Mouse (Mus musculus) hindbrain, embryonic 10.5 days (tissue): Measurements from ENCODE around the gene Golga7b. TPM values are rescaled to one million over a fixed set of nuclear protein-coding genes. Genes with fewer than 3 reads are reported as not detected.
A peak's percentile ranks its signal among the peaks of the same experiment; 100 is the strongest.

Experiments used
- DNase-seq: peaks from one replicate; pipeline ENCODE4 v3.0.0-alpha.2; 2017; ENCODE audit warnings: low spot score
- H3K27ac ChIP-seq: fragments of 300-500 bp; sonication (generic); 2 replicates; pipeline ENCODE4 v1.5.1; 2016; ENCODE audit warnings: mild to moderate bottlenecking, moderate library complexity
- H3K27me3 ChIP-seq: fragments of 300-500 bp; sonication (generic); 2 replicates; pipeline ENCODE4 v1.6.1; 2016; ENCODE audit warnings: mild to moderate bottlenecking; ENCODE audit not compliant: poor library complexity, insufficient read depth, severe bottlenecking
- H3K36me3 ChIP-seq: fragments of 300-500 bp; sonication (generic); 2 replicates; pipeline ENCODE4 v1.6.1; 2016; ENCODE audit warnings: mild to moderate bottlenecking, moderate library complexity
- H3K4me1 ChIP-seq: fragments of 300-500 bp; sonication (generic); replicated peaks from 2 replicates; pipeline ENCODE4 v1.6.1; 2016; ENCODE audit warnings: mild to moderate bottlenecking
- H3K4me3 ChIP-seq: fragments of 300-500 bp; sonication (generic); 2 replicates; pipeline ENCODE4 v1.5.1; 2016; ENCODE audit warnings: mild to moderate bottlenecking, moderate library complexity
- H3K9me3 ChIP-seq: fragments of 300-500 bp; sonication (generic); 2 replicates; pipeline ENCODE4 v1.6.1; 2016; ENCODE audit warnings: mild to moderate bottlenecking, moderate library complexity
- WGBS: fragments of 180-500 bp; shearing (Covaris S2); methylation state at CpG from one replicate; pipeline ENCODE4 v1.1.7; 2016; 5-methylcytosine and 5-hydroxymethylcytosine counted together
- polyA plus RNA-seq: library from polyadenylated mRNA; unstranded; fragments of >200 nt; fragmentation: Nextera tagmentation; extraction: Ambion mirVana; gene quantifications from 2 replicates; pipeline ENCODE4 v1.2.1, GENCODE M21; 2016

The Golga7b gene
- polyA plus RNA-seq, 1 experiment from 2014 or later, result 4.2 TPM

DNA sequence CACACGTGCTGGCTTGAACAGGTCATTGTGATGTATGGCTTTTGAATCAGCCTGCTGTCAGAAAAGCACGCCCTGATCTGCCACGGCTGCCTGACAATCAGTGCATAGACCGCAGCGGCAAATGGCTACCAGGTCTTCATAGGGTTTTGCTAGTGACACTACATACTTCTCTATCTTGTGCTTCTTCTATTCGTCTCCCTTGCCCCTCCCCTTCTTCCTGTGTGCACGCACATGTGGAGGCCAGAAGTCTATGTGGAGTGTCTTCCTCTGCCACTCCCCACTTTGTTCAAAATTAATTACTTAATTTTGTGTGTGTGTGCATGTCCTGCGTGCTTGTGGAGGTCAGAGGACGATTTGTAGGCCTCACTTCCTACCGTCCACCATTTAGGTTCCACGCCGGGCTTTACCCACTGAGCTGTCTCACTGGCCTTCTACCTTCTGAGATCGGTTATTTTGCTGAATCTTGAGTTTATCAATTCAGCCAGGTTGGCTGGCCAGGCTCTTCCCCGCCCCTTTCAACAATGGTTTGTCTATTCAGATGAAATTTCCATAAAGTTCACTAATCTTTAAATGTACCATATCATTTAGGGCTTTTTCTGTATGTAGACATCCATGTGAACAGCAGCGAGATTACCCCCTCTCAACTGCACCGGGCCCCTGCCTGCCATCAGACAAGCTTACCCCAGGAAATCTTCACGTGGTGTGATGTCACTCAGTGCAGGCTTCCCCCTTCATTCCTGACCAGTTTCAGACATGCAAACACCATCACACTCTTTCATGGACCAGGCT lies 17.7 kb upstream of the Golga7b start:
- no peaks in the 10 kb centered on the region for H3K27me3 ChIP-seq
- no peaks in the 10 kb centered on the region for H3K36me3 ChIP-seq
- 79% methylated on average over 17 of the region's 17 CpGs for WGBS
- H3K27ac ChIP-seq, result no peak overlapping the region
- no peaks in the 10 kb centered on the region for H3K9me3 ChIP-seq
- no peak for DNase-seq
- no peaks in the 10 kb centered on the region for H3K4me1 ChIP-seq
- no peak overlapping the region for H3K4me3 ChIP-seq

DNA sequence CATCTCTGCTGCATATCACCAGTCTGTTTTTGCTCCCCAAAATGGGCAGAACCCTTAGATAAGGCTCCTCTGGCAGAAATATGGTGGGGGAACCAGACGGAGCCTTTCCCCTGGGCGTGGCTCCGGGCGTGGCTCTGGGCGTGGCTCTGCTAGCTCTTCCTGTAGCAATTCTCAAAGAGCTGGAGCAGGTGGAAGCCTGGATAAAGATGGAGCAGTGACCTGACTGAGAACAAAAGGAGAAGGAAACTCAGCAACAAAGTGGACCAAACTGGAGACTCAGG lies 17.1 kb upstream of the Golga7b start:
- H3K27ac ChIP-seq, result no peak overlapping the region
- no peaks in the 10 kb centered on the region for H3K27me3 ChIP-seq
- no peaks in the 10 kb centered on the region for H3K4me1 ChIP-seq
- DNase-seq, result no peak
- H3K36me3 ChIP-seq, result no peaks in the 10 kb centered on the region
- 73% methylated on average over 5 of the region's 5 CpGs for WGBS
- H3K9me3 ChIP-seq, result no peaks in the 10 kb centered on the region
- H3K4me3 ChIP-seq, result no peak overlapping the region

DNA sequence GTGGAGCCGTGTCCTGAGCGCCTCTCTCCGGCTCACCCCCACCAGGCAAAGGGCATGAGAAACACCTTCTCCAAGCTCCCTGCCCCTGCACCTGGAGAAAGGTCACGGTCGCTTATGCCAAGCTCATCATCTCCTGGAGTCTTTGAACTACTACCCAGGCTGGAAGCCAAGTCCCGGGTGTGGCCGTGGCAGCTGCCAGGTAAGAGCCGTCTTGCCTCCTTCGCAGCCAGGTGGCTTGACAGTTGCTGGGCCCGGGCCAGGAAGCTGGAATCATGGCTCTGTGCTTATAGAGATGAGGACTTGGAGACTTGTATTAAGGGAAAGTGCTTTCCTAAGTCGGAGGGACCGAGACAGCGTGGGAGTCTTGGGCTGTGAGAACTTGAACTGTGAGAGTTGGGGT lies 16.4 kb upstream of the Golga7b start:
- no peaks in the 10 kb centered on the region for H3K27me3 ChIP-seq
- H3K4me3 ChIP-seq, result no peak overlapping the region
- no peaks in the 10 kb centered on the region for H3K36me3 ChIP-seq
- whole genome bisulfite sequencing, result 88% methylated on average over 13 of the region's 13 CpGs
- H3K27ac ChIP-seq, result no peak overlapping the region
- no peak for DNase-seq
- no peaks in the 10 kb centered on the region for H3K4me1 ChIP-seq
- H3K9me3 ChIP-seq, result no peaks in the 10 kb centered on the region

DNA sequence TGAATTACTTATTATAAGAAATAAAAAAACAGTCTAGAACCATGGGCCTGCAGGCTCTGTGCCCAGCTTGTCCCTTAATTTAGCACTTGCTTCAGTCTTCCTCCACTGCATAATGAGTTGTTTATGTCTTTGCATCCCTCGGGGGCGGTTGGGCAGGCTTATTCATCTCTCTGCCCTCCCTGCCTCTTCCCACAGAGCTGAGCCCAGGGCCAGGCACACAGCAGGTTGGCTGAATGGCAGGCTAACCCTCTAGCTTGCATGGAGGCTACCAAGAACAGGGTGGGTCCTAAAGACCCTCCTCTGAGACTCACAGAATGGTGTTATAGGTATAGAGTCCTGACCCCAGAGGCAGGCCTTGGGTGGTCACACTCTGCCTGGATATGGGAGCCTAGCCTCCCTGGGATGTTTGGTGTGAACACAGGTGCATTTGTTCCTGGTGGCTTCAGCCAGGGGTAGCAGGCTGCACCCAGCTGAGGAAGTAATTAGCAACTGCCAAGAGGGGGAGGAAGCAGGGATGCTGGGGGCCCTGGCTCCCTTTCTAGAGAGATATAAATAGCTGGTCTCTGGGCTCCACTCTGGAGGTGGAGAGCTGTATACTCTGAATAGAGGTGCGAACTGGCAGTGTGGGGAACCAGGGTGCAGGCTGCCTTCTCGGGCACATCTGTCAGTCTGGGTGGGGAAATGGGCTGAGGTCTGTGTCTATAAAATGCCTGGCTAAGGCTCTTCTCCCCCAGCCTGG lies 9.6 kb upstream of the Golga7b start:
- 22% methylated on average over 4 of the region's 4 CpGs for WGBS
- H3K9me3 ChIP-seq, result no peaks in the 10 kb centered on the region
- H3K27me3 ChIP-seq, result no peaks in the 10 kb centered on the region
- peaks cover 16% of the 10 kb centered on the region for H3K4me1 ChIP-seq
- H3K4me3 ChIP-seq, result no peak overlapping the region
- no peak for DNase-seq
- no peaks in the 10 kb centered on the region for H3K36me3 ChIP-seq
- 0 out of 2 replicates have a peak overlapping the region, but pooled peaks have one; percentile 25 for H3K27ac ChIP-seq

DNA sequence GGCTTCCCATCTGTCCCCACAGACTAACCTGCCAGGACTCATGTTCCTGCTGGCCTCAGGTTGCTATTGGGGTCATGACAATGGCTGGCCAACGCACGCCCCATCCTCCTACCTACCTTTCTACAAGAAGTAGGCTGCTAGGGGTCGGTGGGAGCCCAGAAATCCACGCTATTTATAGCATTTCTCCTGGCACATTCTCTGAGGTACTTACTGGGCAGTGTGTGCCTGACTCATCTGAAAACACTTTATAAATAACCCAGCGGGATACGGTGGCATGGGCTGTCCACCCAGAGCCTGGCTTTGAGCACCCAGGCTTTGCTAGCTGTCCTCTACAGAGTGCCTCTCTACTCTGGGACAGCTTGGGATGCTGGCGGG lies 9.0 kb upstream of the Golga7b start:
- 70% methylated on average over 7 of the region's 7 CpGs for WGBS
- Histone ChIP-seq H3K4me3 (no peak overlapping the region), H3K27ac (0 out of 2 replicates have a peak overlapping the region, but pooled peaks have one; percentile 25), H3K27me3 (no peaks in the 10 kb centered on the region), H3K36me3 (no peaks in the 10 kb centered on the region), H3K9me3 (no peaks in the 10 kb centered on the region), H3K4me1 (peaks cover 16% of the 10 kb centered on the region)
- DNase-seq, result no peak

DNA sequence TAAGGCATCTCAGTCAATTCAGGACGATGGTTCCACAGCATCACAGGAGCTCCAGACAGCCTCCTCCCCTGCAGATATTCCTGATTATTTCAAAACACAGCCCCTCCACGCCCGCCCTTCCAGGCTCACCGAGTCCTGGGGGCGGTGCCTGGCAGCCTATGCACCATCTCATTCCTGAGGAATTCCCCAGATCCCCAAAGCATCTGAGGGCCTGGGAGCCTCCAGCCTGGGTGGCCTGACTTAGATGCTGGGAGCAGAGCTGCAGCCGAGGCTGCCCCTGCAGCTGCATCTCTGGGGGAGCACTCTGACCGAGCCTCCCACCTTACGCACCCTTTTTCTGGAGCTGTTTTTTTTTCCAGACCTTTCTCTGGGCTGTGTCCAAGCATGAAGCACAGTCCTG lies 6.5 kb upstream of the Golga7b start:
- Histone ChIP-seq H3K9me3 (no peaks in the 10 kb centered on the region), H3K27ac (no peak overlapping the region), H3K4me1 (peaks cover 16% of the 10 kb centered on the region), H3K36me3 (no peaks in the 10 kb centered on the region), H3K4me3 (no peak overlapping the region), H3K27me3 (no peaks in the 10 kb centered on the region)
- DNase-seq, result no peak
- 60% methylated on average over 8 of the region's 8 CpGs for WGBS

DNA sequence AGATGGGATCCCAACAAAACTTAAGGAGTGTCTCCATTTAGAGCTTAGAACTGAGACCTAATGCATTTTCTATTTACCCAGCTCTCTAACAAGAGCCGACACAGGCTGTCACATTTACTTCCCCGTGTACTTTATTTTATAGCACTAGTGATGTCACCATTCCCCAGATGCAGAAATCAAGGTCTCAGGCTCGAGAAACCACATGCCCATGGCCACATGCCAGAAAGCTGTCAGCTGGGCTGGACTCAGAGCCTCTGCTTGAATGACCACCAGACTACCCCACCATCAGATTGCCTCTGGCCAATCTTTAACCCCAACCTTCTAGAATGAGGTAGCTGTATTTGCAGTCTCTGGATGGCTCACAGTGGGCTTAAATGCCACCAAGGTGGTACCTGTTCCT lies 4.0 kb upstream of the Golga7b start:
- Histone ChIP-seq H3K27me3 (no peaks in the 10 kb centered on the region), H3K4me1 (peaks cover 7% of the 10 kb centered on the region), H3K9me3 (no peaks in the 10 kb centered on the region), H3K27ac (no peak overlapping the region), H3K4me3 (no peak overlapping the region), H3K36me3 (no peaks in the 10 kb centered on the region)
- no peak for DNase-seq
- 82% methylated on average over 3 of the region's 3 CpGs for WGBS

DNA sequence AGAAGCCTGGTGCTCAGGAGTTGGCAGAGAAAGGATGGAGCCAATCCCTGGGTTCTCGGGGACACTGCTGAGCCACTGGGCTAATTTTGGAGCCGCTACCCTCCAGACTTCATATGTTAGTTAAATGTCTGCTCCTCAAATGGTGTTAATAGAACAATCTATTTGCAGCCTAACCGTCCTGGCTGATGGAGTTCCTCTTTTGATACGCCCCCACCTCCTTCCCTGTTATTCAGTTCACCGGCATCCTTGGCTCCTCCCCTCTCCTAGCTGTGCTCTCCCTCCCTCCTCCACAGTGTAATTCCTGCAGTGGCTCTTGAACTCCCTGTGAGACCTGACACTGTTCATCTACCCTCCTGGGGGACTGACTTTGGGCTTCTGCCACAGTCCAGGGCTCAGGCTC lies 748 bp upstream of the Golga7b start:
- Histone ChIP-seq H3K27me3 (no peaks in the 10 kb centered on the region), H3K9me3 (no peaks in the 10 kb centered on the region), H3K36me3 (no peaks in the 10 kb centered on the region), H3K4me3 (no peak overlapping the region), H3K4me1 (no peaks in the 10 kb centered on the region; the same call in 1 of the 2 replicates), H3K27ac (no peak overlapping the region)
- WGBS, result 44% methylated on average over 5 of the region's 5 CpGs
- no peak for DNase-seq

DNA sequence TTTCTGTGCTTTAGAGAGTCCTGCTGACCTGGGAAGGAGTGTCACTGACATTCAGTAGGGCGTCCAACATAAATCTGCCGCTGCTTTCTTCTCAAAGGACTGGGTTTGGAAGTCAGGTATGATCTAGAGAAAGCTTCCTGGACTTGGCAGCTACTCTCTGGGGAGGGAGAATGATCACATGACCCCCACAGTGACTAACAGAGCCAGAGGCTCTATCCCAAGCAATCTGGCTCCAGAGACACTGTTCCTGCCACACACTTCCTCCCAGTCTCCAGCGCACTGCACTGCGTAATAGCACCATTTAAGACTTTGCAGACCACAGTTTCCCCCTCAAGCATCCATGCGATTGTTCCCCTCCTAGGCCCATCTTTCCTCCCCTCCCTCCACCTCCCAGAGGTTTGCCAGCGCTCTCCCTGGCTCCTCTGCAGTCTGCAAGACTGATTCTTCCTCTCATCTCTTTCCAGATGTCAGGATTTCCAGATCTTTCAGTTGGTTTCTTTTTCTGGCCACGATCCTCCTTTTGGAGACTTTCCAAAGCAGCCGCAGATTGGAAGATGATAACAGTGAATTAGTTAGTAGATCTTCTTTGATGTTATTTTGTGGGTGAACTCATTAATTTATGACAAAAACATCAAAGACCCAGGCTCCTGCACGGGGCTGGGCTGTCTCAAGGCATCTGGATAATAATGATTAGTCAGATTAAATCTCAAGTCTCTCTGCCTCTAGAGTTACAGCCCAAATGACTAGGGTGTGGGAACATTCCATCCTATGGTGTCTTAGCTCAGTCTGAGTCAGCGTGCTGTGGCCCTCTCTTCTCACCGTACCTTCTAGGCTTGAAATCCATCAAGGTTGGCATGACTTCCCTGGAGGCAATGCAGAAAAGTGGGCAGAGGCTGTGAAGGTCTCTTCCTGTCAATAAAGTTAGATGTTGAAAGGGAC lies 2.9 kb downstream of the Golga7b start:
- Histone ChIP-seq H3K27ac (no peak overlapping the region), H3K4me1 (peaks cover 1% of the 10 kb centered on the region), H3K4me3 (no peak overlapping the region), H3K27me3 (peaks cover 21% of the 10 kb centered on the region), H3K9me3 (no peaks in the 10 kb centered on the region), H3K36me3 (no peaks in the 10 kb centered on the region)
- no peak for DNase-seq
- 76% methylated on average over 11 of the region's 11 CpGs for WGBS

DNA sequence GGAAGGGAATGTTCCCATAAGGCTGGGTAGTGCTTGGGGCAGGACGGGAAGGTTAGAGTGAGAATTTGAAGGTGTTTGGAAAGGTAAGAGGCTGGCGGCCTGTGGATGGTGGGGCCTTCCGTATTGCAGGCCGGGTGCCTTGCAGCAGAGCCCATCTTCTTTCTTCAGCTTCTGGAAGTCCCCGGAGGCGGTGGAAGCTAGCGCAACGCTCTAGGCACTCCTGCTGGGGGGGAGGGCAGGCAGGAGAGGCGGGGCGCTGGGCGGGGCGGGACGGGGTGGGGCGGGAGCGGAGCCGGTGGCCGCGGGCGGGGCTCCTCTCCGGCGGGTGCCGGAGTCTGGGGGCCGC lies 8.0 kb downstream of the Golga7b start:
- Histone ChIP-seq H3K4me1 (peaks cover 11% of the 10 kb centered on the region), H3K36me3 (no peaks in the 10 kb centered on the region), H3K9me3 (no peaks in the 10 kb centered on the region), H3K27ac (peak overlapping the region; percentile 77), H3K27me3 (peaks cover 36% of the 10 kb centered on the region), H3K4me3 (peak overlapping the region; percentile 61)
- WGBS, result 1% methylated on average over 21 of the region's 23 CpGs
- no peak for DNase-seq

DNA sequence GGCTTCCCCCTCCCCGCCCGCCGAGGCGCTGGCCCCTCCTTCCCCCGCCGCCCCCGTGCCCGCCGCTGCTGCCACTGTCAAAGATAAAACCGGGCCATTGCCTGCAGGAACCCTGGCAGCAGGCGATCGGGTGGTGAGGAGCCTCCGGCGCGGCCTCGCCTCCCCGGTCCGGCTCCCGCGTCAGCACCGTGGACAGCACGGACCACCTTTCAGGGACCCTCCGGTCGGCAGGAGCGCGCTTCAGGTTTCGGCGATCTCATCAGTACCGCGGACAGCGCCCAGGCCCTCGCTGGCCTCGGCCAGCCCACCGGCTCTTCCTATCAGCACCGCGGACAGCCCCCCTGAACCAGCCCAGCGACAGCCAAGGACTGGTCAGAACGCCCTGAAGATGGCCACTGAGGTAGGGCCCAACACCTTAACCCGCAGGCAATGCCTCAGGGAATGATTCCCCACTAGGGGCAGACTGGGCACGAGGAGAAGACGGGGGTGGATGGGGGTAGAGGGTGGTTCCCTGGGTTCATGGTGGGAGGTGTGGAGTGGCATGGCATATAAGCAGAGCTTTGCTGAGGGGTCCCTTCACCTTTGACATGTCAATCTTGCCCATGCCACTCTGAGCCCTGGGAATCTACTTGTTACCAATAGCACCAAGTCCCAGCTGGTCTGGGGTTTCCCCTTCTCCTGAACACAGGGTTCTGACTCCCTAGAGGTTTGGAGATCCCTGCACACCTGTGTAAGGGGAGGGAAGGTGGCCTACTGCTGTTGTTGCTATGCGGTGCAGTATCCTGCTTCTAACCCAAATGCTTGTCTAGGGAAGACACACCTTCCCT lies 8.6 kb downstream of the Golga7b start:
- peak overlapping the region; percentile 77 for H3K27ac ChIP-seq
- no peaks in the 10 kb centered on the region for H3K9me3 ChIP-seq
- no peaks in the 10 kb centered on the region for H3K36me3 ChIP-seq
- H3K4me3 ChIP-seq, result peak overlapping the region; percentile 61
- peaks cover 11% of the 10 kb centered on the region for H3K4me1 ChIP-seq
- DNase-seq, result peak; percentile 92
- H3K27me3 ChIP-seq, result peaks cover 36% of the 10 kb centered on the region
- WGBS, result 3% methylated on average over 41 of the region's 42 CpGs

DNA sequence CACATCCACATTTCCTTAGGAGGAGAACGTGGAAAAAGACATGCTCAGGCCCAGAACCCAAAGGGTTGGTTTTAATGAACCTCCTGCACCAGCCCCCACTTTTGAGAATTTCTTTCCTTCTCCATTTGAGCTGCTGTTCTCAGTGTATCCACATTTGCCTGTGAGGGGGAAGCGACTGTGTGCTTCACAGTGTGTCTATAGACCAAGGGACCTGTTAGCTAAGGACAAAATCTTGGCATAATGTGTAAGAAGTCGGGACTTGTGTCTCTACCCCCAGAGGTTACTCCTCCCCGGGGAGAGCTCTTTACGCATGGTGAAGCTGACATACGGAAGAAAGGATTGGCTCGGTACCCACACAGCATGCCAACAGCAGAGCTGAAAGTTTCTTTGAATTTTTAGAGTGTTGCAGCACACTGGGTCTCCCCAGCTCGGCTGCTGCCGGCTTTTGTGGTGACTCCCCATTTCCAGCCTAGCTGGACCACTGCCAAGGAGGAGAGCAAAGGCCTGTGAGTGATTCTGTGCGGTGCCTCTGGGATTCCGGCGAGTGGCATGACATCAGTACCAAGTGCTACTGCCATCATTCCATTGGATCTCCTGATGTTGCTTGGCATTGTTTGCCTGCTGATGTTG lies 9.4 kb downstream of the Golga7b start:
- DNase-seq, result no peak
- 0 out of 2 replicates have a peak overlapping the region, but pooled peaks have one; percentile 61 for H3K4me3 ChIP-seq
- H3K27ac ChIP-seq, result no peak overlapping the region
- peaks cover 11% of the 10 kb centered on the region for H3K4me1 ChIP-seq
- no peaks in the 10 kb centered on the region for H3K9me3 ChIP-seq
- peaks cover 36% of the 10 kb centered on the region for H3K27me3 ChIP-seq
- 83% methylated on average over 12 of the region's 12 CpGs for WGBS
- H3K36me3 ChIP-seq, result no peaks in the 10 kb centered on the region
